Mouse (Mus musculus): Measurements from ENCODE around the gene Rlbp1. TPM values are rescaled to one million over a fixed set of nuclear protein-coding genes. Genes with fewer than 3 reads are reported as not detected.
A peak's percentile ranks its signal among the peaks of the same experiment; 100 is the strongest.

The Rlbp1 gene
- total RNA-seq, 2 experiments from 2014 or later, result 19.0 to 23.8 TPM

DNA sequence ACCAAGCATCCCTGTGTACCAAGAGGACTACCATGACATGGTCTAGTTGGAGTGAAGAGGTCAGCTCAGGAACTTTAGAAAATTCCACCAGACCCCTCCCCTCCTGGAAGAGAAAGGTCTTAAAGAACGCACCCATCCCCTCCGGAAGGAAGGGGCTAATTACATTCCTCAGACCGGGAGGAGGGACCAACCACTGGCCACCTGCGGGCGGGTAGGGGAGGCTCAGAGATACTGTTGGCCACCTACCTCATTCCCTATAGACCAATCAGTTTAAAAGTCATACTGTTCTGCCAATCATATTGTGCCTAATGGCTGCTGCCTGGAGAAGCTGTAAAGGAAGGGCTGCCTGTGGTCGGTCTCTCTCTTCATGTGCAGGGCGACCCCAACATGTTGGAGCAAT lies 1.1 kb upstream of the Rlbp1 start:
- intact Hi-C loops (cut with DNase I), result no loop called here
- DNase-seq (ENCODE audit: low spot score in 2 of 2), result no peak

DNA sequence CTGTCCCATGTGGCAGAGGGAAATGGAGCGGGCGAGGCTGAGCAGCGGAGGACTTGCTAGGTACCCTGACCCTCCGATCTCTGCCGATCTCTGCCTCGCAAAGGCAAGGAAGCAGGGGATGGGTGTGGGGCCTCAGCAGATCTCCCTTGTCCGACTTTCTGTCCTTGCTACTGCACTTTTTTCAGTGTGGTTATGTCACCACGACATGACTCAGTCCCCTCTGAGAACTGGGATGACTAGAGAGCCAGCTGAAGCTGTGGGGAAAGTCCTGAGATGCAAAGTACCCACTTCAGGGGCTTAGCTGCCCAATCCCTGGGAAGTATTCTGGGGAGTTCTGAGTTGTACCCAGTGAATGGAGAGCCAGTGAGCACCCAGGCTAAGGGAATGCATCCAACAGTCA lies 292 bp upstream of the Rlbp1 start:
- no peak for DNase-seq (ENCODE audit: low spot score in 2 of 2)
- intact Hi-C loops (cut with DNase I), result no loop called here

DNA sequence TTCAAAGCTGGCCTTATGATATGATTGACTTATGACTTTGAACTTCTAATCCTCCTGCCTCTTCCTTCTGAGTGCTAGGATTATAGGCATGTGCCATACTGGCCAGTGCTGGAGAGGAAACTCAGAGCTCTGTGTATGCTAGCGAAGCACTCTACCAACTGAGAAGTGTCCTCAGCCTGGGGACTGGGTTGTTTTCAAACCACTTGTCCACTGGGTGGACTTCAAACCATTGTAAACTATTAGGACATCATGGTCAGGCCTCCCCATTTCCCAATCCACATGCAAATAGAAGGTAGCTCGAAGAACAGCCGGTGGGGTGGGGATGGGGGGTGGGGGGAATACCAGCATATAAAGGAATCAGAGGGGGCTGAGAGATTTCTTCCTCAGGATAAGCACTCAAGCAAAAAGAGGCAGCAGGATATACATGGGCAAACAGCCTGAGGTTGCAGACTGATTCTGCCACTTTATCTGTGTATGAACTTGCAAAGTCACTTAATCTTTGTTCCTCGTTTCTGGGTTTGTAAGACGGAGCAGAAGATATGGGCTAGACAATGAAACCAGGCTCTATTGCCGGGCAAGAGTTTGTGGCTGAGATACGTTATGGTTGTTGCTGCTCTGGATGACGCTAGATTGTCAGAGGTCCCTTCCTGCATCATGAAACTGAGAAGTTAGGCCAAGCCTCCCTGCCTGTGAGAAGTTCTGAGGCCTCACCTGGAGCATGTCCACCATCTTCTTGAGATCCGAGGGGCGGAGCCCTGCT lies 10.2 kb downstream of the Rlbp1 start:
- intact Hi-C loops (cut with DNase I), result loop anchor here (10.0 kb wide), 1 partner anchor 218 kb away; no protein-coding TSS in a partner anchor
- DNase-seq (ENCODE audit: low spot score in 2 of 2), result no peak

DNA sequence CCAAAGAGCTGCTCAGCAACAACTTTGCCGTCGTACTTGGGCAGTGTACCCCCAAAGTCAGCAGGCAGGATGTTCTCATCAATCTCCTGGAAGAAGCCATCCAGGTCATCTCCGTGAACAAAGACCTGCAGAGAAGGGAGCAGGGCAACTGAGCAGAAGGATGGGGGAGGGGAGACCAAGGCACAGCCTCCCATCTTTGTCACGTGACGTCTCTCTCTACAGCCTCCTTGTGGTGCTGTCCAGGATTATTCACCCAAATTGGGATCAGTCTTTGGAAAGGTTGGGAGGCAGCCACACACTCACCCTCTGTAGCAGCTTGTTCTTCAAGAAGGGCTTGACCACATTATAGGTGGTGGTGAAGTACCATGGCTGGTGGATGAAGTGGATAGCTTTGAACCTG lies 11.3 kb downstream of the Rlbp1 start:
- intact Hi-C loops (cut with DNase I), result loop anchor here (10.0 kb wide), 1 partner anchor 219 kb away; no protein-coding TSS in a partner anchor
- no peak for DNase-seq (ENCODE audit: low spot score in 2 of 2)

DNA sequence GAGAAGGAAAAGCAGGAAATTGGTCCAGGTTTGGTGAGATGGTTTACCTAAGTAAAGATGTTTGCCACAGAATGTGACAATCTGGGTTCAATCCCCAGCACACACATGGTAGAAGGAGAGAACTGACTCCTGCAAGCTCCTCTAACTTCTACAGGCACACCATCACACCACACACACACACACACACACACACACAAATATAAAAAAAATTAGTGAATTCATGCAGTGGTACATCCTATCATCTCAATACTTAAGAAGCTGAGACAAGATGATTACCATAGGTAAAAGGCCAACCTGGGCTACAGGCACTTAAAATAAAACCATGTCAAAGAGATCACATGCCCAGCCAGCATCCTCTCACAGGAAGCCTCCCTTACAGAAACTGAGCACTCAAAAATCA lies 12.8 kb downstream of the Rlbp1 start:
- intact Hi-C loops (cut with DNase I), result loop anchor here (10.0 kb wide), 1 partner anchor 221 kb away; no protein-coding TSS in a partner anchor
- no peak for DNase-seq (ENCODE audit: low spot score in 2 of 2)

DNA sequence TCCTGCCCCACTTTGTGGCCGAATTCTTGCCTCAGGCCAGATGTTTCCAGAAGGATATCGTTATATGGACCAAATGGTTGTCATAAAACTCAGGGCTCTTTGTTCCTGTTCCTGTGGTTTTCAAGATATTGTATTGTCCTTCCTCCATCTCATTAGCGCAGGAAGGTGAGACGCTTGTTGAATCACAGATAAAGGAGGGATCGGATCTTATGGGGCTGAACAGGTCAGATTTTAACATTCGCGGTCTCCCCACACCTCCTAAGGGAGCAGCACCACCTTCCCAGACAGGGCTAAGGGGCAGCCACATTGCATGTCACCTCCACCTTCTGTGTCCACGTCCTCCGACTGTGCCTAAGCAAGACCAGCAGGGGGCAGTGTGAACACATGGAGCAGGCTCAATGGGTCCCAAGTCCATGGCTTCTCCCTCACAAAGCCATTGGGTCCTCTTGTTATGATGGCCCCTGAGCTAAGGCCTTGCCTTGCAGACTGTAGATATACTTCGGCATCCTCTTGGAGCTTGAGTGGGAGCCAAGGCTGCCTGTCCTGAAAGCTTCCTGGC lies 15.4 kb downstream of the Rlbp1 start:
- peak; percentile 41 to 74 for DNase-seq (ENCODE audit: low spot score in 2 of 2)
- intact Hi-C loops (cut with DNase I), result loop anchor here (10.0 kb wide), 1 partner anchor 223 kb away; no protein-coding TSS in a partner anchor

DNA sequence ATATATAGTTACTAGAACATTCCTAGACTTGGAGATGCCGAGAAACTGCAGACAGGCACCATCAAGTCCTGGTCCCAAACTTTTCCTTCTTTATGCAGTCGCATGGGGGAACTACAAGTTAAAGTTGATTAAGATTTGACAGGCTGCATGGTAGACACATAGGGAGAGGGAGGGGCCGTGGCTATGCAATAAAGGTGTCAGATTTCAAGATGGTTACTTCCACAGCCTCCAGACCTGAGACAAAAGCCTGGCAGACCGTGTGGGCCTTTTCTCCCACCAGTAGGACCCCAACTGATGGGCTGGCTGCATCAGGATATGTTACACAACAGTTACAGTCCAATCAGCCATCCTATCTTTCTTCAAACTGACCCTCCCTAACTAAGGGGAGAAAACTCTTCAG lies 17.4 kb downstream of the Rlbp1 start:
- DNase-seq (ENCODE audit: low spot score in 2 of 2), result no peak
- intact Hi-C loops (cut with DNase I), result no loop called here

DNA sequence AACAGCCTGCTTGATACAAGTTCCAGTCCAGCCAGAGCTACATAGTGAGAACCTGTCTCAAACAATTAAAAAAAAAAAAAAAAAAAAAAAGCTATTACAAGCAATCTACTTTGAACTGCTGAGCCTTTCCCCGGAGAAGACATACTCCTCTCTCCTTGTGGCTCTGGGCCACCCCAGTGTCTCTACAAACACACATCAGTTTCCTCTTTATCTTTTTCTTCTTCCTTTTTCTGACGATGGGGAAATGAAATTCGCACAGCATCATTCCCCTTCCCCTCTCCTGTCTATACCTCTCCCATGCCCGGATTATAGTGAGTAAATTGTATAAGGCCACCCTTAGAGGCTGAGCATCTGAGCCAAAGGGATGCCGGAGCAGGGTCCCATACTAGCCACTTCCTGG lies 18.2 kb downstream of the Rlbp1 start:
- DNase-seq (ENCODE audit: low spot score in 2 of 2), result no peak
- intact Hi-C loops (cut with DNase I), result no loop called here

DNA sequence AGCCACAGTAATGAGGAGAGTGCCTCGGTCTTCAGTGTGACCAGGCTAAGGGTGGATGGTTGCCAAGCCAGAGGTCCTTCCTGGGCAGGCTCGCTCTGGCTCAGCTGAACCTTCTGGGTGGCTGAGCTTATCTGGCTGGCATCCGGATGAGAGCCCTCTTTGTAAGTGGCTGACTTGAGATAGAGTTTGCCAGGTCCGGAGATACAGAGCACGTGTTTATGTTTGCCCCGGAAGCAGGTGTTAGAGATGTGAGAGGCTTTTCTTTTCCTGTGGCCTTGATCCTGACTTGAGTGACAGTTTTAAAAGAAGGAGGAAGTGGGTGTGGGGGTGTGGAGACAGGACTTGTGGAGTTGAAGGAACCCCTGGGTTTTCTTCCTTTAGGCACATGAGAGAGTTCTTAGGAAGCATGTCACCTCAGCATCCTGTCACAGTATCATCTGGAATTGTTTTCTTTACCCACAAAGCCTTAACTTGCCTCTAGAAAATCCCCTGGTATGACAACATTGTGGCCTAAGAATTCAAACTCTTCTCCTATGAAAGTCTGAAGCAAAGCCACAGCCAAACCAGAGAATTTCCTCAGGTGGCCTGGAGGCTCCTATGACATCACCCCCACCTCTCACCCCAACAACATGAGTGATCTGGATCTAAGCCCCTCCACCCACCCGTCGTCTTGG lies 23.3 kb downstream of the Rlbp1 start:
- intact Hi-C loops (cut with DNase I), result loop anchor here (5.0 kb wide), 1 partner anchor 104 kb away; the partner anchor contains the start of gene Polg

DNA sequence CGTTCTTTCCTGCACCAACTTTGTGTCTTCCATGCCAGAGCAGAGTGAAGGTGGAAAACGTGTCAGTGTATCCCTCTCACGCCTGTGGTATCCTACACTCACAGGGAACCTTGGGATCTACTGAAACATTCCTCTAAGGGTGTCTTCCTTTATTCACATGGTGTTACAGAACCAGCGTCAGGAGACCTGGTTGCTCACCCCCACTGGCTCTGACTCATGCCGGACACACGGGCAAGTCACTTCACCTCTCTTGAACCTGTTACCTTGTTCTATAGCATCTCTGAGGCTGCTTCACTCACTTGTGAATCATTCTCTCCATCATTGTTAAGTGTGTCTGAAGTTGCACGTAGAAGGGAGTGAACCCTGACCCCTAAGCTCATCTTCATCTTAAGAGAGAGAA lies 24.0 kb downstream of the Rlbp1 start:
- DNase-seq (ENCODE audit: low spot score in 2 of 2), result no peak
- intact Hi-C loops (cut with DNase I), result loop anchor here (5.0 kb wide), 1 partner anchor 104 kb away; the partner anchor contains the start of gene Polg

More for the DNA sequence above, 23.3 kb downstream of the Rlbp1 start:
- no peak for DNase-seq (ENCODE audit: low spot score in 2 of 2)

DNA sequence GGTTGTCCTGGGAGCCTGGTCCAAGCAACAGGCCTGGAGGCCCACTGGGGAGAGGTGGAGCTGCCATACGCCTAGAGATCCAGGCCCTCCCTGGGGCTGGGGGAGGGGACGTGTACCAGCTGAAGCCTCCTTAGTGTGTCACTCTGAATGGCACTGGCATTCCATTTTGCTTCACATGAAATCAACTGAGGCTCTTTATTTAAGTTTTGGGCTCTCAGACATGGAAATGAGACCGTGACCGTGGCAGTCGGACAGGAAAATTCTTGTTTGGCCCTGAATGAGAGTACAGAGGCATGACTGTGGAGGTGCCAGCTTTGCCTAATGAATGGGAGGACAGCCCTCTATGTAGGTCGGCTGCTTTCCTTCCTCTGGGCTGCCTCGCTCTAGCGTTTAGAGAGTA lies 24.6 kb downstream of the Rlbp1 start:
- intact Hi-C loops (cut with DNase I), result loop anchor here (5.0 kb wide), 1 partner anchor 105 kb away; the partner anchor contains the start of gene Polg
- DNase-seq (ENCODE audit: low spot score in 2 of 2), result no peak

DNA sequence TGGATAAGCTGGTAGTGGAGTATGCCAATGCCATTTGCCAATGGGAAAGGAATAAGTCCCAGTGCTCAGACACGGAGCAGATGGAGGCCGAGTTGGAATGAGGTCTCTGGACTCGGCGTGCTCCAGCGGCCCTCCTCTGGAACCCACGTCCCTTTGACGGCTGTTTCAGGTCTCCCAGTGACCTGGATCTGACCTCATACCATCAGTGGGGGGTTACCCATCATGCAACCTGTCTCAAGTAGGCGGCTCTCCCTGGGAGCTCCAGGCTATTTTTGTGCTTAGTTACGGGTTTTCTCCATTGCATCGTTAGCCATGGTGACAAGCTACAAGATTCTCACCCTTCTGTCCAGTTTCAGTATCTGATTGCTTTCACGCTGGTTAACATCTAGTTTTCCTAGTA lies 26.8 kb downstream of the Rlbp1 start:
- no peak for DNase-seq (ENCODE audit: low spot score in 2 of 2)
- intact Hi-C loops (cut with DNase I), result loop anchor here (5.0 kb wide), 1 partner anchor 107 kb away; the partner anchor contains the start of gene Polg

DNA sequence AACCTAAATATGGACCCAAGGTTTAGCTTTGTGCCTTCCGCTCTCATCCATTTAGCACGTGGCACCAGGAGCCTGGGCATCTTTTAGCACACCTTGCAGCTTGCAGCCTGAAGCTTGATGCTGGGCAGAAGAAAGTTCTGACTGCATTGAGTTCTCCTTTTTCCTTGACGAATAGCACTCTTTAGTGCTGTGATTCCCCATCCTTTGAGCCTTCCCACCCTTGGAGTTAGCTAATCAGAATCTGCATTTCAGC lies 27.7 kb downstream of the Rlbp1 start:
- intact Hi-C loops (cut with DNase I), result loop anchor here (2.0 kb wide), 1 partner anchor 88 kb away; no protein-coding TSS in a partner anchor

DNA sequence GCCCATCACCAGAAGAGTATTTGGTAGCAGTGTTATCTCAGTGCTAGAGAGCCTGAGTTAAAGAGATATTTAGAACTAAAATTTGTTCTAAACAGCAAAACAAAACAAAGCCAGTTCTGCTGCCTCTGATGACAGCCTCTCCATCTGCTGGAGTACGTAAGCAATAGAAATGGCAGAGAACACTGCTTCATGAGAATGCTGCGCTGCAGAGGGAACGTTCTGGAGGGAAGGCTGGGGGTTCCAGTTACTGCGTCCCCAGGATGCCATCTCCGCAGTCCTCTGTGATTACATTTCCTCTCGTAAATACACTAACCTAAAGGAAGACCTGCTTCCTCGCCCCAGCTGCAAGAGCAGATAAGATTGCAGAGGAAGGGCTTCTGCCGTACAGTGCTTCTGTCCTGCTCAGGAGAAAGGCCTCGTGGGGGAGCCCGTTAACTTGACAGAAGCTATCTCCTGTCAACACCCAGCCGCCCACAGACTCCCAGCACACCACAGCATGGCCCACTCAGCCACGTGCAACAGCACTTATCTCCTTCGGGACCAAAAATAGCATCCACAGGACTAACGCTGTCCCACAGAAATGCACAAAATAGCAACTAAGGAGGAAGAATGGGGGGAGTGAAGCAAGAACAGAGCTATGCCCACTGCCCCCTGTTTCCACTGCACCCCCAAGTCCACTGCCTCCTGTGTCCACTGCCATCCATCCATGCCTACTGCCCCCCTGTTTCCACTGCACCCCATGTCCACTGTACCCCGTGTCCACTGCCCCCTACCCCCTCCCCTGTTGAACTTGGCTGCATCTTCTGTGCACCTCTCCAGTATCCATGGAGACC lies 28.3 kb downstream of the Rlbp1 start:
- intact Hi-C loops (cut with DNase I), result loop anchor here (2.0 kb wide), 1 partner anchor 88 kb away; no protein-coding TSS in a partner anchor
- peak; percentile 86 to 90 for DNase-seq (ENCODE audit: low spot score in 2 of 2)

More for the DNA sequence above, 27.7 kb downstream of the Rlbp1 start:
- DNase-seq (ENCODE audit: low spot score in 2 of 2), result no peak

DNA sequence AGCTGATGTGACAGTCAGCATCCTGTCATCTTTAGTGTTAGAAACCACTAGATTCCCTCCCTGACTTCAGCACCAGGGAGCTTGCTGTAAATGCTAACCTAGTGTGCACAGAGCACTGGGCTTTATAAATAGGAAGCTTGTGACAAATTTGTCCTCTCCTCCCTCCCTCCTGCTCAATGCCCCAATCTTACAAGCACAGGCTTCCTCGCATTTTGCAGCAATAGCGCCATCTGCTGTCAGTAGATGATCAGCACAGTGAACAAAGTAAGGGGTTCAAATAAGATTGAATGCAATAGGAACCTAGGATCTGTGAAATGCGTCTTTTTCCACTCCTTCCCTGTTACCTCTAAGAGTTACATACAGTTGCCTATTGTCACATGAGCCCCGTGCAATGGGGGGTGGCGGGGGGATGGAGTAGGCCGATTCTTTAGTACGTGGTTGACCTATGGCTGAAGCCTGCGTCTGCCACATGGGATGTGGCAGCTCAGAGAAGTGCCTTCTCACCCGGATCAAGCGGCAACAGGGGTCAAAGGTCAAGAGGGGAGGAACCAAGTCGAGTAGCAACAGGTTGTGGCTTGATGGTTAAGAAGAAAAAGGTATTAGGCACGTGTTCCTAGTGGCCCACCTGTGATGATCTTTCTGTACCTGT lies 37.0 kb downstream of the Rlbp1 start:
- intact Hi-C loops (cut with DNase I), result loop anchor here (1.0 to 5.0 kb wide), 4 partner anchors 38 to 208 kb away; no protein-coding TSS in a partner anchor
- peak; percentile 78 to 85 for DNase-seq (ENCODE audit: low spot score in 2 of 2)

DNA sequence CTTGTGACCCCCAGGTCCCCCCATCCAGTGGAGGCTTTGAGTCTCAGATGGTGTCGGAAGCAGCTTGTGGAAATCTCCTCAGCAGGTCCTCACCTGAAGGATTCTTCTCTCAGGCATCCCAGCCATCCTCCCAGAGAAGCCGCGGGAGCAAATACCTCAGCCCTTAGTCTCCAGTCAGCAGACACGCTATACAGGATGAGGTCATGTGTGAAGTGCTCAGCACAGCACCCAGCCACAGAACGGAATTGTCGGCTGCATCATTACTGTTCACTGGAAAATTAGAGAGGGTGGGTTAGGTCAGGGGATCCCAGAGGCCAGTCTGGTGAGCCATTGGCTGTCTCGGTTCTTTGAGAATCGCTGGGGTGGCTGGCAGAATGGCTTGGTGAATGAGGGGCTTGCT lies 38.0 kb downstream of the Rlbp1 start:
- intact Hi-C loops (cut with DNase I), result loop anchor here (1.0 to 5.0 kb wide), 2 partner anchors 37 to 103 kb away; no protein-coding TSS in a partner anchor
- DNase-seq (ENCODE audit: low spot score in 2 of 2), result no peak

DNA sequence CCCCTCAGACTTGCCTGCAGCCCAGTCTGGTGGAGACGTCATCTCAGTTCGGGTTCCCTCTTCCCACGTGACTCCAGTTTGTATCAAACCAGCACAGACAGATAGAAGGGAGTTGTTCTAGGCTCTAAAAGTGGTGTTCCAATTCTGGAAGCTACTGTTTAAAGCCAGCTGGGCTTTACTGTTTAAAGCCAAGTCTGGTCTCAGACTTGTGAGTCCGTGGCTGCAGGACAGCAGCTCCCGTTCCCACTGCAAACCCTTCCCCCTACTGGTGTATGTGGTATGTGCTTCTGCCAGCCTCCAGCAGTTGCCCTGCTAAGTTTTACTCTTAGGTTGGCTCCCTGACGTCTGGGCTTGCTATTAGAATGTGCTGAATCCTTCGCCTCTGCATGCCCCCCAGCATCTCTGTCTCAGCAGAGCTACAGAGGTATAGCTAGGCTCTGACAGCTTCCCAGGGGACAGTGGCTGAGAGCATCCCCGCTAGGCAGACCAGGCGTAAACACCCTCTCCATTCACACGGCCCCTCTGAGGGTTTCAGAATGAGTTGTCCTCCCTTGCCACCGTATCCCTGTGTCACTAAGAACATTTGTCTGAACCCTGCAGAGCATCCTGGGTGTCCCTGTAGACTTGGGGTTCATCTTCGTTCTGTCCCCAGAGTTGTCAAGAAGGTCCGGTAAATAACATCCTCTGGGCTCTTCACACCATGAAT lies 39.6 kb downstream of the Rlbp1 start:
- intact Hi-C loops (cut with DNase I), result loop anchor here (5.0 kb wide), 1 partner anchor 35 kb away; no protein-coding TSS in a partner anchor
- no peak for DNase-seq (ENCODE audit: low spot score in 2 of 2)

DNA sequence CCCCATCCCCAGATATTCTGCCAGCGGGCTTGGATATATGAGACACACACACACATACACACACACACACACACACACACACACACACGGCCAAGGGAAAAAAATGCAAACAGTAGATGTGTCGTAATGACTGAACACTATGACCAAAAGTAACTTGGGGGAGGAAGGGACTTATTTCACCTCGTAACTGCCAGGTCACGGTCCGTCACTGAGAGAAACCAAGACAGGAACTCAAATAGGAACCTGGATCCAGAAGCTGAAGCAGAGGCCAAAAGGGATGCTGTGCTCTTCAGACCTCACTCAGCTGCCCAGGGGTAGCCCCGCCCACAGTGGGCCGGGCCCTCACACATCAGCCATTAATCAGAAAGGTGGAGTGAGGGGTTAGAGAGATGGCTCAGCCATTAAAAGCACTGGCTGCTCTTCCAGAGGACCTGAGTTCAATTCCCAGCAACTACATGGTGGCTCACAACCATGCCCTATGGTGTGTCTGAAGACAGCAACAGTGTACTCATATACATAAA lies 40.2 kb downstream of the Rlbp1 start:
- intact Hi-C loops (cut with DNase I), result loop anchor here (5.0 kb wide), 1 partner anchor 34 kb away; no protein-coding TSS in a partner anchor

More for the DNA sequence above, 40.2 kb downstream of the Rlbp1 start:
- no peak for DNase-seq (ENCODE audit: low spot score in 2 of 2)

Data from left cerebral cortex, postnatal 36 days (tissue).